Mouse (Mus musculus): Measurements from ENCODE around the gene Usp21.

- TF ChIP-seq CTCF (conservative IDR thresholded peaks at IDR 0.05; ENCODE audit: low read length): no peak
- TF ChIP-seq NANOG (IDR thresholded peaks at IDR 0.05; ENCODE audit: borderline replicate concordance, low read length): no peak
These were observed 54.7 kb downstream of the Usp21 start for GRCm38 (mm10) chr1:171232800-171233730.

All from E14TG2a.4 (cell line).